Mouse (Mus musculus) heart, postnatal 0 days (tissue): Measurements from ENCODE around the gene Ndufb5. TPM values are rescaled to one million over a fixed set of nuclear protein-coding genes. Genes with fewer than 3 reads are reported as not detected.
"Not testable (repeated sequence)": the region's sequence is repeated elsewhere in the genome, so short reads cannot be mapped to it uniquely, and the experiment has no call there.

ENCODE experiments used
- ATAC-seq: fragments of 200-750 bp; cut with Nextera tagmentation; 2 replicates; pipeline ENCODE4 v1.8.0; 2017; ENCODE audit warnings: low read depth, moderate number of reproducible peaks, moderate library complexity; ENCODE audit not compliant: insufficient read depth
- DNase-seq: peaks from one replicate; pipeline ENCODE4 v3.0.0-alpha.2; 2016; ENCODE audit warnings: low spot score
- H3K27ac ChIP-seq: fragments of 300-500 bp; sonication (generic); 2 replicates; pipeline ENCODE4 v1.5.1; 2014; ENCODE audit warnings: low read depth, mild to moderate bottlenecking
- H3K27me3 ChIP-seq: fragments of 300-500 bp; sonication (generic); 2 replicates; pipeline ENCODE4 v1.6.1; 2014; ENCODE audit warnings: low read length, mixed read lengths; ENCODE audit not compliant: control insufficient read depth, insufficient read depth
- H3K36me3 ChIP-seq: fragments of 300-500 bp; sonication (generic); replicated peaks from 2 replicates; pipeline ENCODE4 v1.6.1; 2014; ENCODE audit warnings: low read length, mixed read lengths; ENCODE audit not compliant: control insufficient read depth, insufficient read depth
- H3K4me1 ChIP-seq: fragments of 300-500 bp; sonication (generic); 2 replicates; pipeline ENCODE4 v1.6.1; 2014; ENCODE audit warnings: antibody characterized with exemption; ENCODE audit not compliant: control insufficient read depth, insufficient read depth
- H3K4me2 ChIP-seq: fragments of 300-500 bp; sonication (generic); 2 replicates; pipeline ENCODE4 v1.6.1; 2014; ENCODE audit warnings: low read depth, mild to moderate bottlenecking, low read length, moderate library complexity
- H3K4me3 ChIP-seq: fragments of 300-500 bp; sonication (generic); 2 replicates; pipeline ENCODE4 v1.5.1; 2014; ENCODE audit warnings: low read depth, low read length
- H3K9ac ChIP-seq: fragments of 300-500 bp; sonication (generic); replicated peaks from 2 replicates; pipeline ENCODE4 v1.6.1; 2014; ENCODE audit warnings: low read depth, low read length, mixed read lengths
- H3K9me3 ChIP-seq: fragments of 300-500 bp; sonication (generic); replicated peaks from 2 replicates; pipeline ENCODE4 v1.6.1; 2016; ENCODE audit warnings: low read length; ENCODE audit not compliant: control insufficient read depth
- CTCF ChIP-seq: IDR thresholded peaks from 2 replicates; pipeline ENCODE4 v1.5.1; 2016; ENCODE audit warnings: antibody characterized with exemption, control low read depth, low read depth
- EP300 ChIP-seq: IDR thresholded peaks from 2 replicates; pipeline ENCODE4 v1.6.1; 2016; ENCODE audit warnings: antibody characterized with exemption, low read depth
- WGBS: fragments of 180-500 bp; shearing (Covaris S2); extraction: QIAGEN DNeasy Blood & Tissue Kit; methylation state at CpG from one replicate; pipeline ENCODE4 v1.1.7; 2014; 5-methylcytosine and 5-hydroxymethylcytosine counted together
- polyA plus RNA-seq: library from polyadenylated mRNA; unstranded; fragments of >200 nt; fragmentation: Nextera tagmentation; extraction: Ambion mirVana; gene quantifications from 2 replicates; pipeline ENCODE4 v1.2.1, GENCODE M21; 2015
- total RNA-seq: library from RNA; depleted of rRNA; stranded (reverse); fragments of >200 nt; gene quantifications from 2 replicates; pipeline ENCODE4 v1.2.3, GENCODE M21; 2014; ENCODE audit warnings: low replicate concordance

Gene Ndufb5
- total and polyA plus RNA-seq, 2 experiments from 2014 or later, result 1,180 to 2,037 TPM

DNA sequence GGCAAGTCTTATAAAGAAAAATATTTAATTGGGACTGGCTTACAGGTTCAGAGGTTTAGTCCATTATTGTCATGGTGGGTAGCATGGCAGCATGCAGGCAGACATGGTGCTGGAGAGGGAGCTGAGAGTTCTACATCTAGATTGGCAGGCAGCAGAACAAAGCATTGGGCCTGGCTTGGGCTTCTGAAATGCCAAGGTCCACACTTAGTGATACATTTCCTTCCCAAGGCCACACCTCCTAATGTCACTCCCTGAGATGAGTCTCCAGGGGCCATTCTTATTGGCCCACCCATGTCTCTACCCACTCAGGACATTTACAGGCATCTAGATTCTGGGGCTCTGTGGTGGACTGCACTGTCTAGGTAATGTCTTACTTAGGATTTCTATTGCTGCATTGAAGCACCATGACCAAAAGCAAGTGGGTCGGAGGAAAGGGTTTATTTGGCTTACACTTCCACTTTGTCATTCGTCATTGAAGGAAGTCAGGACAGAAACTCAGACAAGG lies 5.5 kb downstream of the Ndufb5 start:
- Histone ChIP-seq H3K4me2 (no peak overlapping the region), H3K27me3 (no peaks in the 10 kb centered on the region), H3K9ac (no peak overlapping the region), H3K36me3 (peaks cover 24% of the 10 kb centered on the region), H3K27ac (no peak overlapping the region), H3K9me3 (no peaks in the 10 kb centered on the region), H3K4me3 (no peak overlapping the region), H3K4me1 (peaks cover 22% of the 10 kb centered on the region)
- DNase-seq (no peak), ATAC-seq (no peak)
- WGBS, result 78% methylated on average over 2 of the region's 2 CpGs
- TF ChIP-seq CTCF (no peak), EP300 (no peak)

GRCm38 (mm10) chr3:32745001-32745400 lies 8.2 kb downstream of the Ndufb5 start:
- no peak overlapping the region for H3K9ac ChIP-seq
- H3K4me1 ChIP-seq, result no peaks in the 10 kb centered on the region
- TF ChIP-seq CTCF (no peak), EP300 (no peak)
- ATAC-seq (no peak), DNase-seq (no peak)
- no peaks in the 10 kb centered on the region for H3K9me3 ChIP-seq
- peaks cover 42% of the 10 kb centered on the region for H3K36me3 ChIP-seq
- no peaks in the 10 kb centered on the region for H3K27me3 ChIP-seq
- no peak overlapping the region for H3K4me3 ChIP-seq
- H3K4me2 ChIP-seq, result no peak overlapping the region
- 90% methylated on average over 6 of the region's 6 CpGs for WGBS
- H3K27ac ChIP-seq, result no peak overlapping the region

DNA sequence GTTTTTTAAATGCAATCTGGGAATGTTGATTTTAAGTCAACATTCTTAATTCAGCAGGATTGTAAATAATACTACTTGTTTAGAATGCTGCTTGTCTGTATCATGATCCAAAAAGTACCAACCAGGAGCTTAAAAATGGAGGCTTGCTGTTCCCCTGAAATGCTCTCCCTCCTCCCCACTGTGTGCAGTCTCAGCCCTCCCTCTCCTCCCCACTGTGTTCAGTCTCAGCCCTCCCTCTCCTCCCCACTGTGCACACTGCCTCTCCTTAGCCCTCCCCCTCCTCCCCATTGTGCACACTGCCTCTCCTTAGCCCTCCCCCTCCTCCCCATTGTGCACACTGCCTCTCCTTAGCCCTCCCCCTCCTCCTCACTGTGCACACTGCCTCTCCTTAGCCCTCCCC lies 8.6 kb downstream of the Ndufb5 start:
- not testable (repeated sequence) for H3K9me3 ChIP-seq
- peaks cover 47% of the 10 kb centered on the region for H3K36me3 ChIP-seq

DNA sequence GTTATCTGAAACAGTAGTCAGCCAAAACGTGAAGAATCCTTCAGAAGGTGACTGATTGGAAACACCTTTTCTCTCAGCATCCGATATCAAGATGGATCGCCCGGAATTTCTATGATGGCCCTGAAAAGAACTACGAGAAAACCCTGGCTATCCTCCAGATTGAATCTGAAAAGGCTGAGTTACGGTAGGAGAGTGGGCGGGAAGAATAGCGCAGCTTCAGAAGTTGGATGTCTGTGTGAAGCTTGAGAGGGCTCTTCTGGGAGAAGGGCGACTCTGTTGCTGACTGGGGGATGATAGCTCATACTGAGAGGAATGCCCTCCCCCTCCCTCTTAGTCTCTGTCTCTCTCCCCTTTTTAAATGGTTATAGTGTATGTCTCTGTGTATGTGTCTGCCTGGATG lies 11.6 kb downstream of the Ndufb5 start:
- H3K9ac ChIP-seq, result no peak overlapping the region
- H3K4me2 ChIP-seq, result no peak overlapping the region
- no peaks in the 10 kb centered on the region for H3K4me1 ChIP-seq
- no peak overlapping the region for H3K27ac ChIP-seq
- DNase-seq, result no peak
- no peak overlapping the region for H3K4me3 ChIP-seq
- no peaks in the 10 kb centered on the region for H3K27me3 ChIP-seq
- H3K9me3 ChIP-seq, result no peaks in the 10 kb centered on the region
- TF ChIP-seq CTCF (no peak), EP300 (no peak)
- H3K36me3 ChIP-seq, result peaks cover 67% of the 10 kb centered on the region
- 79% methylated on average over 9 of the region's 9 CpGs for WGBS
- no peak for ATAC-seq

More for the DNA sequence above, 8.6 kb downstream of the Ndufb5 start:
- H3K27ac ChIP-seq, H3K27me3 ChIP-seq, ATAC-seq, H3K9ac ChIP-seq, H3K4me2 ChIP-seq, DNase-seq, H3K4me3 ChIP-seq, H3K4me1 ChIP-seq: not testable (repeated sequence)

GRCm38 (mm10) chr3:32749820-32750579 lies 13.2 kb downstream of the Ndufb5 start:
- Histone ChIP-seq H3K4me3 (no peak overlapping the region), H3K27me3 (no peaks in the 10 kb centered on the region), H3K4me2 (no peak overlapping the region), H3K36me3 (peaks cover 66% of the 10 kb centered on the region), H3K9me3 (no peaks in the 10 kb centered on the region), H3K4me1 (no peaks in the 10 kb centered on the region; the same call in 1 of the 2 replicates), H3K9ac (no peak overlapping the region), H3K27ac (no peak overlapping the region)
- ATAC-seq, result no peak
- WGBS, result 86% methylated on average over 4 of the region's 4 CpGs
- TF ChIP-seq EP300 (no peak), CTCF (no peak)
- no peak for DNase-seq
